8 mouse cellular contexts compared by ENCODE assay signal in genomic region chr6:137170226-137170625, GRCm38 (mm10). TPM values are rescaled to one million over a fixed set of nuclear protein-coding genes. Genes with fewer than 3 reads are reported as not detected.
DNase-seq lines count a peak whose midpoint lies in the region; ATAC-seq and TF ChIP-seq lines count a peak whose summit lies in the region.
"Had no signal": no experiment of that assay in that cellular context is flagged by ENCODE, and none has a peak within 500 bp of the region (broad histone marks: within the 10 kb centered on the region; RNA-seq: fewer than 3 reads in every experiment).

Gene Rerg (minus strand): TSS chr6:137170497.

- peak within 1 kb of the TSS; percentile 94 for H3K4me2 ChIP-seq in intestine, embryonic 16.5 days (ENCODE audit: low read depth, low read length)
- H3K4me2 ChIP-seq in neural tube, embryonic 14.5 days (ENCODE audit: low read depth, low read length), result peak within 1 kb of the TSS; percentile 80

- DNase-seq in lung, adult 2 months, result no peak
- no peak for DNase-seq in lung, postnatal 25 days (ENCODE audit: low spot score)
- no peak for DNase-seq in embryonic facial prominence, embryonic 10.5 days (ENCODE audit: low spot score)
- DNase-seq in left cerebral cortex, postnatal 14 days (ENCODE audit: low spot score in 2 of 2), result no peak
- no peak for DNase-seq in thymus, postnatal 14 days

- peak within 1 kb of the TSS; percentile 75 for H3K27ac ChIP-seq in embryonic facial prominence, embryonic 10.5 days (replicated peaks)
- H3K27ac ChIP-seq in intestine, embryonic 16.5 days (ENCODE audit: low read length), result 0 out of 2 replicates have a peak within 1 kb of the TSS, but pooled peaks have one; percentile 17
- no peak within 1 kb of the TSS for H3K27ac ChIP-seq in neural tube, embryonic 14.5 days (ENCODE audit: low read depth, low read length)

- H3K9me3 ChIP-seq in embryonic facial prominence, embryonic 10.5 days, result no peaks in the 10 kb centered on the region
- no peaks in the 10 kb centered on the region for H3K9me3 ChIP-seq in intestine, embryonic 16.5 days (ENCODE audit: control insufficient read depth, low read length)
- no peaks in the 10 kb centered on the region for H3K9me3 ChIP-seq in neural tube, embryonic 14.5 days (ENCODE audit: control insufficient read depth, low read length)

- TF ChIP-seq POLR2A in lung, adult 2 months (IDR thresholded peaks at IDR 0.05; ENCODE audit: borderline replicate concordance, extremely low read depth, low read depth, low read length), result no peak

- peak within 1 kb of the TSS; percentile 72 for H3K9ac ChIP-seq in intestine, embryonic 16.5 days (ENCODE audit: low read depth, low read length)
- H3K9ac ChIP-seq in neural tube, embryonic 14.5 days (replicated peaks; ENCODE audit: low read depth, low read length), result peak within 1 kb of the TSS; percentile 51

- TF ChIP-seq CTCF in lung, adult 2 months (IDR thresholded peaks at IDR 0.05; ENCODE audit: insufficient read depth, low read length), result no peak

- 0 out of 2 replicates have a peak, but pooled peaks cover 4% of the 10 kb centered on the region for H3K4me1 ChIP-seq in lung, adult 2 months (ENCODE audit: control insufficient read depth, insufficient read depth, low read length)
- peaks cover 29% of the 10 kb centered on the region for H3K4me1 ChIP-seq in embryonic facial prominence, embryonic 10.5 days
- H3K4me1 ChIP-seq in intestine, embryonic 16.5 days (ENCODE audit: control insufficient read depth, insufficient read depth, low read length), result peaks cover 7% of the 10 kb centered on the region; the same call in 1 of the 2 replicates
- H3K4me1 ChIP-seq in neural tube, embryonic 14.5 days (ENCODE audit: control insufficient read depth, insufficient read depth, low read length), result no peaks in the 10 kb centered on the region

- H3K27me3 ChIP-seq in embryonic facial prominence, embryonic 10.5 days (replicated peaks; ENCODE audit: low read depth, poor library complexity, severe bottlenecking), result peaks cover 37% of the 10 kb centered on the region
- H3K27me3 ChIP-seq in intestine, embryonic 16.5 days (replicated peaks; ENCODE audit: control insufficient read depth, insufficient read depth, low read length), result no peaks in the 10 kb centered on the region; the same call in 1 of the 2 replicates
- H3K27me3 ChIP-seq in neural tube, embryonic 14.5 days (ENCODE audit: control insufficient read depth, insufficient read depth, low read length), result no peaks in the 10 kb centered on the region

- no peaks in the 10 kb centered on the region for H3K36me3 ChIP-seq in embryonic facial prominence, embryonic 10.5 days (replicated peaks)
- no peaks in the 10 kb centered on the region for H3K36me3 ChIP-seq in intestine, embryonic 16.5 days (ENCODE audit: control insufficient read depth, insufficient read depth, low read length)
- H3K36me3 ChIP-seq in neural tube, embryonic 14.5 days (ENCODE audit: control insufficient read depth, insufficient read depth, low read length), result no peaks in the 10 kb centered on the region

- intact Hi-C loops in left cerebral cortex, postnatal 14 days (cut with DNase I), result no loop called here

- no peak for ATAC-seq in intestine, embryonic 16.5 days
- ATAC-seq in neural tube, embryonic 14.5 days (ENCODE audit: low read depth), result no peak

- peak within 1 kb of the TSS; percentile 73 for H3K4me3 ChIP-seq in lung, adult 2 months (replicated peaks; ENCODE audit: extremely low read depth, low read depth, low read length)
- H3K4me3 ChIP-seq in embryonic facial prominence, embryonic 10.5 days, result peak within 1 kb of the TSS; percentile 67
- peak within 1 kb of the TSS; percentile 61 for H3K4me3 ChIP-seq in intestine, embryonic 16.5 days (ENCODE audit: low read length)
- peak within 1 kb of the TSS; percentile 41 for H3K4me3 ChIP-seq in neural tube, embryonic 14.5 days (ENCODE audit: low read depth, low read length)

- 63% methylated on average over 5 of the region's 5 CpGs for WGBS in lung, adult 2 months
- WGBS in embryonic facial prominence, embryonic 10.5 days, result 14% methylated on average over 5 of the region's 5 CpGs
- WGBS in intestine, embryonic 16.5 days, result 49% methylated on average over 5 of the region's 5 CpGs
- WGBS in neural tube, embryonic 14.5 days, result 18% methylated on average over 5 of the region's 5 CpGs

RNA-seq across cellular contexts. Expression of gene Rerg, which starts in this region (rescaled TPM):
- 9.2 and 14.8 TPM in 2 replicates for polyA plus RNA-seq in lung, adult 2 months (2012; rRNA removed)
- 3.3 and 3.6 TPM in 2 replicates for polyA plus RNA-seq in embryonic facial prominence, embryonic 10.5 days (2016; fragmentation: Nextera tagmentation; extraction: Ambion mirVana)
- polyA plus RNA-seq in intestine, embryonic 16.5 days (2015; fragmentation: Nextera tagmentation; extraction: Ambion mirVana), result 18.2 TPM in 2 replicates
- 6.6 and 8.5 TPM in 2 replicates for polyA plus RNA-seq in neural tube, embryonic 14.5 days (2014; fragmentation: Nextera tagmentation; extraction: Ambion mirVana)
- 1 to 10 TPM; 8.1 to 9.3 TPM for total RNA-seq in left cerebral cortex, postnatal 14 days (2021)
- total RNA-seq: common myeloid progenitor, adult 5-6 weeks had no signal
